Mouse (Mus musculus): ENCODE measurements around the gene Ifng.
"Not testable (repeated sequence)": the region's sequence is repeated elsewhere in the genome, so short reads cannot be mapped to it uniquely, and the experiment has no call there.

The Ifng gene

DNA sequence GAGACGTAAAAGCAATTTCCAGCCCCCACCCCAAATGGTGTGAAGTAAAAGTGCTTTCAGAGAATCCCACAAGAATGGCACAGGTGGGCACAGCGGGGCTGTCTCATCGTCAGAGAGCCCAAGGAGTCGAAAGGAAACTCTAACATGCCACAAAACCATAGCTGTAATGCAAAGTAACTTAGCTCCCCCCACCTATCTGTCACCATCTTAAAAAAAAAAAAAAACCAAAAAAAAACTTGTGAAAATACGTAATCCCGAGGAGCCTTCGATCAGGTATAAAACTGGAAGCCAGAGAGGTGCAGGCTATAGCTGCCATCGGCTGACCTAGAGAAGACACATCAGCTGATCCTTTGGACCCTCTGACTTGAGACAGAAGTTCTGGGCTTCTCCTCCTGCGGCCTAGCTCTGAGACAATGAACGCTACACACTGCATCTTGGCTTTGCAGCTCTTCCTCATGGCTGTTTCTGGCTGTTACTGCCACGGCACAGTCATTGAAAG lies at the start of gene Ifng:
Gene Ifng (plus strand): TSS at position 305 of the 499 bp plus-strand sequence.
- no peak for DNase-seq (ENCODE audit: low read depth, low spot score)

DNA sequence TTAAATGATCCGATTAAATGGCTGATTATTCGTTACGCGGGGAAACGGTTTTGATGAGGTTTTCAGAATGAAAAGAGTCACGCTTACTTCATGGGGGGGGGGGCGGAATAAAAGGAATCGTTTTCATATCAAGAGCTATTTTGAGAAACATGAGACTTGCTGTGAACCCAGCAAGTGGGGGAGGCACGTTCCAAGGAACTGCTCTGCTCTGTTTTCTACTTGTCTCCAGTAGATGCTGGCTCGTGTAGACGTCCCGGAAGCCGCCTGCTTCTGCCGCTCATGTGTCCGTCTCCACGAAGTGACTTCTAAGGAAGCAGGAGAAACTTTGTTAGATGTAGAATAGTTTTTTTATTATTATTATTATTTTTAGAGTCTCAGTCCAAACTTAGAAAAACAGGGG lies 40.9 kb upstream of the Ifng start:
- DNase-seq (ENCODE audit: low read depth, low spot score), result no peak

DNA sequence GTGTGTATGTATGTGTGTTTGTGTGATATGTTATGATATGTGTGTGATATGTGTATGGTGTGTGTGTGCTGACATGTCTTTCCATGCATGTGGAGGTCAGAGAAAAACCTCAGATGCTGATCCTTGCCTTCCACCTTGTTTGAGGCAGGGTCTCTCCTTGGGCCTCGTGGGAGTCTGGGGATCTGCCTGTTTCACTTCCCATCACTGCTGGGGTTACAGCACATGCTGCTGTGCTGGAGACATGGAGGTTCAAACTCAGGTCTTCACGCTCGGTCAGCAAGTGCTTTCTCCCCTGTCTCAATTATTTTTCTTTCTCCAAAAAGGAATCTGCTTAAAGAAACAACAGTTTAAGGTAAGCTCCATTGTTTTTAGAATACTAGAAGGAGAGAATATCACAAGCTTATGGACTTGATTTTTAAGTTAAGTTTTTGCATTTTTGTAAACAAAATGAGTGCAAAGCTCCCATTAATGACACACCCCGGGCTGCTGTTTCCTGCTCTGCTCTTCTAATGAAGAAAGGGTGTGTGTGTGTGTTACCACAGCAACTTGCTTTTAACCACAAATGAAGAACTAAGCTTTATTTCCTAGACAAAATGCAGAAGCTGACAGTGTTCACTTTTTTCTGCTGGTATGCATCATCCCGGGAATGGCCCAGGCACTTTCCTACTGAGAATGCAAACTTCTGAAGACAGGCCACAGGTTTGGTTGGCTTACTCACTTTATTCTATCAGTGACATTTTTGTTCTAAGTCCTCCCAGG lies 34.2 kb upstream of the Ifng start:
- no peak for DNase-seq (ENCODE audit: low read depth, low spot score)

DNA sequence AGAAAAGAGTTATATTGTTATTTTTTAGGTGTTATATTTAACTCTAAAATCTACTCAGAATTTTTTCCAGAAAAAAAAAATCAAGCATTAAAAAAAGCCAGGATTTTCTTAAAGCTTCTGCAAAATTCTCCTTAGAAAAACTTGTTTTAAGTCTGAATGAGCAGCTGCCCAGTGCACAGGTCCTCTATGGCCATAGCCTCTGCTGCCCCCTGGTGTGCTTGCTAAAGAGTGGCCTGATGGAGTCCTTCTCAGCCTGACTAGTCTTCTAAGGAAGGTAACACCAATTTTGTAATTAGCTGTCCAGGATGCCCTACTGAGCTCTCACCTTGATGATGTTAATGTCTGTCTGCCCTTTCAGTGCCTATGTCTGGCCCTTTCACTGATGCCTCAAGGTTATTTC lies 29.5 kb upstream of the Ifng start:
- no peak for DNase-seq (ENCODE audit: low read depth, low spot score)

DNA sequence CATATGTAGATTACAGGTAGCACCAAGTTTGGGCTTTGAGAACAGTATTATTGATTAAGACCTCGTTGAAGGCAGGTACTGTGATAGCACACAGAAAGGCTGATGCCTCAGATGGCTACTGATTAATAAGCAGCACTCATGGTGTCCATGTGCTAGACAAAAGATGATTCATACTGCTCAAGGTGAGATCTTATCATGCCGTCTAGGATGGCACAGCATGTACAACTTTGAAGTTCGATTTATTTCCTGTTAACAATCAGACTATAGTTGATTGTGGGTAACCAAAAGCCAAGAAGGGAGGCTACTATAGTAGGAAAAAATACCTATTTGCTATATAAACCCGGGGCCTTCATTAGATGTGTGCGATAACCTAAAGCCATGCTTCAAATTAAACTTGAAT lies 28.1 kb upstream of the Ifng start:
- no peak for DNase-seq (ENCODE audit: low read depth, low spot score)

DNA sequence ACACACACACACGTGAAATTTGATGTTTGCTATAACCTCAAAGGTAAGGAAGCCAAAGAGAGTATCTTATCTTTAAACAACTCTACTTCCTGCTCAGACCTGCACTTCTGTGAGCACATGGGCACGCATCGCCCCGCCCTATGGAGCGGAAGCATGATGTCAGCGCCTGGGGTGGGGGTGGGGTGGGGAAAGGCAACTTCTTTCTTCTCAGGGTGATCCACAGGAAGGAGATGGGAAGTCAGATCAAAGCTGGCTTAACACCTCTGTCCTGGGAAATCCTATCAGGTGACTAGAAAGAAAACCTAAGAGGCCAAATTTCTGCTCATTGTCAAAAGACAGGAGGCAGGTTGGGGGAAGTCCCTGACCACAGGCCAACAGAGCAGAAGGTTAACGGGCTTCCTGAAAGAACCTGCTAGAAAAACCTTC lies 21.8 kb upstream of the Ifng start:
- DNase-seq (ENCODE audit: low read depth, low spot score), result no peak

DNA sequence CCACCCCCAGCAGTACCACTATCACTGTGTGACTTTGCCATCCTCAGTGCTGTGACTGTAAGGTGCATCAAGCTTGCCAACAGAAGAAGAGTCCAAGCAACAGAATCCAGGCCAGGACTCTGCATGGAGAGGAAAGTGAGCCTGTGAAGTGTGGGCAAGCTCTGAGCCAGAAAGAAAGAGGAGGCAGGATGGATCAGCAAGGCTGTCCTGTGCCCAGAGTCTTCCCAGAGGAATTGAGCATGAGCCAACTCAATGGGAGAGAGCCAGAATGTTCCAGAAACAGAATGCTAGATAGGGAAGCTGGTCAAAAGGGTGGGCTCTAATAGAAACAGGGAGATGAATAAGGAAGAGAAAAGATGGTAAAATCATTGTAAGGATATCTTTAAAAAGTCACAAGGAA lies 19.9 kb upstream of the Ifng start:
- DNase-seq (ENCODE audit: low read depth, low spot score), result no peak

DNA sequence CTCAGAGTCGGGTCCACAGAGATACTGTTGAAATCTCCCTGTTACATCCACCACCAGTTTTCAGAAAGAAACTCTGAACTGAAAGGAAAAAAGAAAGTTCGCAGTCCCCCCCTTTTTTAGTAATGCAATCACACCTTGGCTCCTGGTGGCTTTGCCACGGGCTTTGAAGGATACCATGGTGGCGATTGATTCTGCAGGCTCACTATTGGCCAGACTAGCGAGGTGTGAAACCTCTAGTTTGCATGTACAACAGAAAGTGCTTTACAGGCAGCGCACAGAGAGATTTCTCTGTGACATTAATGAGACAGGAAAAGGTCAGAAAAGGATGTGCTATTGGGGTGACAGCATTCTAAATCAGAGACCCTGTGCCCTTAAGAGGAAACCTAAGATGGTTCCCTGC lies 5.3 kb upstream of the Ifng start:
- no peak for DNase-seq (ENCODE audit: low read depth, low spot score)

DNA sequence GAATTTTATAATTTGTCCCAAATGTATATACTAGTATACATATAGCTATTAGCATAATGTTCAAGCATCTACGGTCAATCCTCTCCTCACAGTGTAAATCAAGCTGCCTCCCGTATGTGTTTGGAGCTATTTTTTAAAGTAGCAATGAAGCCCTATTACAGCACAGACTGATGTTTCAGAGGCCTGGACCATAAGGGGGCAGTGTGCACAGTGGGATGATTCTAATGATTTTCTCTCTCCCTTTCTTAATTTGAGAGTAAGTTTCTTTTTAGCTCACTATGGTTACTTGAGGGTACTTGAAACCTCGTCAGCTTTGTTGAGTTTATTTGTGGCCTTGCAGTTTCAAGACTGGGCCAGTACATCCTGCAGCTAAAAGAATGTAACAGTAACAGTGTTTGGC lies 1.1 kb downstream of the Ifng start:
- no peak for DNase-seq (ENCODE audit: low read depth, low spot score)

DNA sequence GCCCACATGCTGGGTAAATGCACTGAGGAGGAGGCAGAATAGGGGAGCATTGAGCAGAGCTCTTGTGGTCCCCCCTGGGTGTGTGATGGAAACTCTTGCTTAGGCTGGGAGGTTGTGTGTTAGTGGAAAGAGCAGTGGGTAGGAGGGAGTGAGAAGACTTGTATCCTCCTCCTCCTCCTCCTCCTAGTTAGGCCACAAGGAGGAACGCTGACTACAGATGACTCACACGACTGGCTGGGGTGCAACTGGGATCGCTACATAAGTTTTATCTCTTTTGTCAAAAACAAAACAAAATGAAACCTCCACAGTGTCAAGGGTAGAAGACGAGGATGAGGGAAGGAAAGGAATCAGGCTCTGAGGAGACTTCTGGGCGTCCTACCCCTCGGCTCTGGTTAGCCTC lies 2.2 kb downstream of the Ifng start:
- no peak for DNase-seq (ENCODE audit: low read depth, low spot score)

DNA sequence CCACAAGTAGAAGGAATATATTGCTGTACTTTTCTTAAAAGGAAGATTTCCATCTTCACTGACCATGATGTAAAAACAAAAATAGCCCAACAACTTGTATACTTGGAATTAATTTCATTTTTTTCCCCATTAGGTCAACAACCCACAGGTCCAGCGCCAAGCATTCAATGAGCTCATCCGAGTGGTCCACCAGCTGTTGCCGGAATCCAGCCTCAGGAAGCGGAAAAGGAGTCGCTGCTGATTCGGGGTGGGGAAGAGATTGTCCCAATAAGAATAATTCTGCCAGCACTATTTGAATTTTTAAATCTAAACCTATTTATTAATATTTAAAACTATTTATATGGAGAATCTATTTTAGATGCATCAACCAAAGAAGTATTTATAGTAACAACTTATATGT lies 4.2 kb downstream of the Ifng start:
- DNase-seq (ENCODE audit: low read depth, low spot score), result no peak

DNA sequence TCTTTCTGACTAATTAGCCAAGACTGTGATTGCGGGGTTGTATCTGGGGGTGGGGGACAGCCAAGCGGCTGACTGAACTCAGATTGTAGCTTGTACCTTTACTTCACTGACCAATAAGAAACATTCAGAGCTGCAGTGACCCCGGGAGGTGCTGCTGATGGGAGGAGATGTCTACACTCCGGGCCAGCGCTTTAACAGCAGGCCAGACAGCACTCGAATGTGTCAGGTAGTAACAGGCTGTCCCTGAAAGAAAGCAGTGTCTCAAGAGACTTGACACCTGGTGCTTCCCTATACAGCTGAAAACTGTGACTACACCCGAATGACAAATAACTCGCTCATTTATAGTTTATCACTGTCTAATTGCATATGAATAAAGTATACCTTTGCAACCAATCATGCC lies 4.7 kb downstream of the Ifng start:
- DNase-seq (ENCODE audit: low read depth, low spot score), result no peak

DNA sequence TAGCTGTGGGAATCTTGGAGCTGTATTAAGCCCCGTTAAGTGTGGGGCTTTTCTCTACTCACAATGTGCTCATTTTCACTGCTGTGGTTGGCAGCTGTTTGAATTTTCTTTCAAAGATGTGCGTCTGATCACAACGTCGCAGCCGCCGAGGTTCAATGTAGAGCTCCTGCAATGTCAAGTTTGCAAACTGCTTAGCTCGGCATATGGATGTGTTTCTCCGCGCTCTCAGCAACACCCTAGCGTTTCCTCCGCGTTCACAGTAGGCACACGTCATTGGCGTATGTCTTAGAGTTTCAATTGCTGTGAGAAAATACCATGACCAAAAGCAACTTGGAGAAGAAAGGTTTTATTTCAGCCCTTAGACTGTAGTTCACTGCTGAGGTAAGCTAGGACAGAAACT lies 5.1 kb downstream of the Ifng start:
- DNase-seq (ENCODE audit: low read depth, low spot score), result no peak

DNA sequence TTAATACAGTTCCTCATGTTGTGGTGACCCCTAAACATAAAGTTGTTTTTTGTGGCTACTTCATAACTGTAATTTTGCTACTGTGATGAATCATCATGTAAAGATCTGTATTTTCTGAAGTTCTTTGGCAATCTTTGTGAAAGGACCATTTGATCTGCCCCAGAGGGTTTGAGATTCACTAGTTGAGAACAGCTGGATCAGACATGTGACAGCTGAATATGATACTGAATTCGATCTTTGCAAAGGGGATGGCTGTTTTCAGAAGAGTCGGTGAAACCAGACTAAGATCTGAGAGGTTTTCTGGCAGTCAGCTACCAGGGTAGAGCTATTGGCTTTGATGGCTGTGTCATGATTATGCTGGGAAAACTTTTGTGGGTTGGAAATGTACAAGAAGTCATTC lies 10.9 kb downstream of the Ifng start:
- no peak for DNase-seq (ENCODE audit: low read depth, low spot score)

DNA sequence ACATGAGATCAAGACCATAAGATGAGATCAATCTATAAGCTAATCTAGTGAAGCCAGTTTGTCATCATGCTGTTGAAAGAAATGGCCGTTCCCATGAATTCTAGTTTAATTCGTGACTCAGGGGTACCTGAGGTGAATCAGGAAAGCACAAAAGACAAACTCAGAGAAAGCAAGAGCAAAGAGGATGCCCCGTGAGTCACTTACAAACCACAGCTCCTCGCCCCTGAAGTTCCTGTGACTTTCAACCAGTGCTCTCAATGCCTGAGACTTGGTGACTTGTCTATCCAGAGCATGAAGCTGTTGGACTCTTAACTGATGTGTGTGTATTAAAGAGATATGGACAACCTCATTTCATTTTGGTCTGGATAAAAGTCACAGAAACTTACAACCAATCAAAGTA lies 17.9 kb downstream of the Ifng start:
- no peak for DNase-seq (ENCODE audit: low read depth, low spot score)

DNA sequence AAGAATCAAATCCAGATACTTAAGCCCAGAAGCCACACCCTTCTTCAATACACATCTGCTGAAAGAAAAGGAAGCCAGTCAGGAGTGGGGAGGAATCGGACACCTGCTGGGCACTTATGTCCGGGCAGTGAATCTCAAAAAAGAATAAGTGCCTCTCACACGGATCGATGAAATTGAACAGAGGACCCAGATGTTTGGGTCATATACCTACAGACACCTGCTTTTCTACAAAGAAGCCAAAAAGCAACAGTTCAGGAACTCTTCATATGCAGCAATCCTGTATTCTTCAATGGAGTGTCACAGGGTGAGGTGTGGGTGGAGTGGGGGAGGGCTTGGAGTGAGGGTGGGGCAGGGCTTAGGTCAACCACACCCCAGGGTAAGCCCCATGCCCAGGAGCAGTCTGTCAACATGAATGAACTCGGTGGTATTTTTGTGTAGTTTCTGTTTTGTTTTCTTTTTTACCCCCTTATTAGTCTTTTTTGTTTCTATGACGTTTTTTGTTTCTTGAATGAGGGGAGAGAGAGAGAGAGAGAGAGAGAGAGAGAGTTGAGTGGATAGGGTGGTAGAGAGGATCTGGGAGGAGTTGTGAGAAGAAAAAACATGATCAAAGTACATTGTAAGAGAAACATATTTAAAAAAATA lies 20.4 kb downstream of the Ifng start:
- DNase-seq (ENCODE audit: low read depth, low spot score), result no peak

DNA sequence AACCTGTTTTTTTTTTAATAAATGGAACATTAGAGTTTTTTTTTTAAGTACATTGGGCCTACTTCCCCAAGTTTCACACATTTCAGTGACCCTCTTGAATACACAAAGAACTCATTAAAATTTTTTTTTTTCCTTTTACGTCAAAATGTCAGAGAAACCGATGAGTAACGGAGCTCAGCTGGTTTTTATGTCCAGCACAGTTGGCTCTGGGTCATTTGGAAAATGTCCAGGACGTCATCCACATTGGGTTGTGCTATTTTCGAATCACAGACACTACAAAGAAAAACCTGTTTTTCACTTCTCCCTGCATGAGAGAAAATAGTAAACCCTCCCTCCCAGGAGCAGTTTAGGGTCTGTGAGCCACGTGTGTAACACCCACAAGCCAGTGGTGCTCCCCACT lies 25.6 kb downstream of the Ifng start:
- DNase-seq (ENCODE audit: low read depth, low spot score), result no peak

DNA sequence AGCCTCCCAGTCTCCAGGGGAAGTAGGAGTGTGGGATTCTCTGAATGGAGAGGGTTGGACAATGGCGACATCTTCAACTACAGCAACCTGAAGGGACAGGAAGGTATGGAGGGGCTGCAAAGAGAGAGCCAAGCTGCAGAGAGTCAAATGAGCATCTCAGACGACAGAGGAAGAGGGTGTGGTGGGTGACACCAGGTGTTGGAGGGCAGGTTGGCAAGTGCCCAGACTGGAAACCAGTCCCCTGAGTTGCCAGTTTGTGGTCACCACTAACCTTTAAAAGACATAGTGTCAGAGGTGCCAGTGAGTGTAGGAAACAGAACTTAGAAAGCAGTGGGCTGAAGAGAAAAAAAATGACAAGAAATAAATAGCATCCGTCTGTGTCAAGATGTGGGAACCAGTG lies 28.2 kb downstream of the Ifng start:
- no peak for DNase-seq (ENCODE audit: low read depth, low spot score)

DNA sequence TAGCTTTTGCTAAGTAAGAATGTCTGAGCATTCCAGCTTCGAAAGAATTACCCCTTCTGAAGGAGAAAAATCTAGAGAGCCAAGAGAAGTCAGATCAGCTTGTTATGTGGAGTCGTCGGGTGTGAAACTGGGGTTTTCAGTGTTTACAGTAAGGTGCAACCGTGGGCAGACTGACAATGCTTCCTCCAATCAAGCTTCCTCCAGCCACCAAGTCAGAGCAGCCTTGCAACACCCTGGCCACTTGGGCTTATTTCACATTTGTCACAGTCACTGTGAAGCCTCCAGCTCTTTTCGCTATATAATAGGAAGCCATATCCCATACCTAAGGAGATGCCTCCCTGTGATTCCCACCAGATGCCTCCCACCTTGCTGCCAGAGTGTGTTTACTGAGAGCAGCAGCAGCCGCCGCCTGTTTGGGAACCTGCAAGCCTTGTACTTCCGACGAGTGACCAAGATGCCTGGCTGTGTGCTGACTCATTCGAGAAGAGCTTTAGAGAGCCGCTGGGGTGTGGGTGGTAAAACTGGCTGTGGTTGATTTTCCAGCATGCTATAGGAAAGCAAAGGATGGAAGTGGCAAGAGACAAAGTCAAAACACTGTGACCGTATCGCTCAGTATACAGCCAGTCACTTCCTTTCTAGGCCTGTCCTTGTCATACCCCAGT lies 29.6 kb downstream of the Ifng start:
- DNase-seq (ENCODE audit: low read depth, low spot score), result no peak

DNA sequence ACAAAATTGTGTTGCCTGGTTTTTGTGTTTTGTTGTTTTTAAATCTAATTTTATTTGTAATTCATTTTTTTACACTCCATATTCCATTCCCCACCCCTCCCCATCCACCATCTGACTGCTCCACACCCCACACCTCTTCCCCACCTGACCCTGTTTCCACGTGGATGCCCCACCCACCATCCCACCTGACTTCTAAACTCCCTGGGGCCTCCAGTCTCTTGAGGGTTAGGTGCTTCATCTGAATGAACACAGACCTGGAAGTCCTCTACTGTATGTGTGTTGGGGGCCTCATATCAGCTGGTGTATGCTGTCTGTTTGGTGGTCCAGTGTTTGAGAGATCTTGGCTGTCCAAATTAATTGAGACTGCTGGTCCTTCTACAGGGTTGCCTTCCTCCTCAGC lies 32.0 kb downstream of the Ifng start:
- not testable (repeated sequence) for DNase-seq (ENCODE audit: low read depth, low spot score)

DNA sequence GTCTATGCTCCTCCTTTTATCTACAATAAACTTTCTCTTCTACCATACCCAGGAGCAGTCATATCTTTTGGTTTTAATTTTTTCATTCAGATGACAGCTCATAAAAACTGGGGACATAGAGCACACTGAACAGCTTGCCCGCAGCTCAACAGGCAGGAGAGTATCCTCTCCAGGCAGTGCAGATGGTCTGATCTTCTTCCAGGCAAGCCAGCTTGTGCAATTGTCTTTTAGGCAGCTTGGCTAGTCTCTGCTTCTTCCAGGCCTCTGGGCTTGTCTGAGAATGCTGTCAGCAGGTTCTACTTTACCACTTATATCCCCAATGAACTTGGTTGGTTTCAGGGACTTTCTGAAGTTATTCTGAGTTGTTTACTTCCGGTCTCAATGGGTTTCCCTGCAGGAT lies 35.9 kb downstream of the Ifng start:
- DNase-seq (ENCODE audit: low read depth, low spot score), result no peak

DNA sequence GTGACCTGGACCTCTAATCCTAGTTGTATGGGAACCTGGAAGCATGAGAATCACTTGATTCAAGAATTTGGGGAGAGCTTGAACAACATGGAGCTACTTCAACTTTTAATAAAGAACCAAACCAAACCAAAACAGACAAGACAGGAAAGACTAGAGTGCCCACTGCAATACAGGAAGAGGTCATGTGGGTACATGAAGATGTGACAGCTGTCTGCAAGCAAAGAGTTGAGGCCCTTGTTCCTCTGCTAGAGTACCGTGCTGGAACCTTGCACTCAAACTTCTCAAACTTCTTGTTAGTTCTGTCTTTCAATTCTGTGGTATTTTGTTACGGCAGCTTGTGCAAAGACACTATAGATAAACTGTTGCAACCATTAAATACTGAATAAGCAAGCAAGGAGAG lies 36.5 kb downstream of the Ifng start:
- no peak for DNase-seq (ENCODE audit: low read depth, low spot score)

DNA sequence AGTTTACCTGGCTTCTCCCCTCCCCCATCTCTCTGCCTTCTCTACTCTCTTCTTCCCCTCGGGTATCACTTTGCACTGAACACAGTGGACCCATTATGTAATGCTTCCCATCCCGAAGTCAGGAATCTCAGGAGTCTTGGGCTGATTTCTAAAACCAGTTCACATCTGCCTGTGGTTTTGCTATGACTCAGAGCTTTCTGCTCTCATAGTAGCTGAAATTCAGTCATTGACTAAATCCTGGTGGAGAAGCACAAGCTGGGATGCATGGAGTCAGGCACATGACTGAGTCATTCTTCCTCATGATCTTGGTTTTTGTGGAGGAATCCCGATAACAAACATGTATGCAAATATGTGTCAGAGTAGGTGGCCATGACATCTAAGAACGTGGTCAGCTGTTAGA lies 38.4 kb downstream of the Ifng start:
- DNase-seq (ENCODE audit: low read depth, low spot score), result no peak
